Mouse (Mus musculus) hindbrain, embryonic 10.5 days (tissue): ENCODE data around the gene Mllt10. TPM values are rescaled to one million over a fixed set of nuclear protein-coding genes. Genes with fewer than 3 reads are reported as not detected.

ENCODE experiments used
- polyA plus RNA-seq: library from polyadenylated mRNA; unstranded; fragments of >200 nt; fragmentation: Nextera tagmentation; extraction: Ambion mirVana; gene quantifications from 2 replicates; pipeline ENCODE4 v1.2.1, GENCODE M21; 2016

The Mllt10 gene
- polyA plus RNA-seq, 1 experiment from 2014 or later: 65.0 TPM

Other genes starting within 250 kb of the Mllt10 start
- not detected in 2 replicates for gene H2al2a, start 58.3 kb upstream of the Mllt10 start, polyA plus RNA-seq
- gene A930004D18Rik, start 17.5 kb upstream of the Mllt10 start, polyA plus RNA-seq: 17.5 and 22.5 TPM in 2 replicates
- gene Skida1, start 6.2 kb upstream of the Mllt10 start, polyA plus RNA-seq: 19.3 and 21.9 TPM in 2 replicates